Mouse (Mus musculus): ENCODE data around the gene Gm8362. TPM values are rescaled to one million over a fixed set of nuclear protein-coding genes. Genes with fewer than 3 reads are reported as not detected.
"Not testable (repeated sequence)": the region's sequence is repeated elsewhere in the genome, so short reads cannot be mapped to it uniquely, and the experiment has no call there.

Gm8362 gene
- not detected for total RNA-seq (2021)
- long read RNA-seq, experiment 1 = 0 reads
- long read RNA-seq, experiment 2 = 0 reads

- not testable (repeated sequence) for H3K4me3 ChIP-seq
These were observed at the start of gene Gm8362 for GRCm38 (mm10) chr14:6774311-6774710. TSS of gene Gm8362 (minus strand) at chr14:6774411.

GRCm38 (mm10) chr14:6823297-6823696 lies 49.1 kb upstream of the Gm8362 start:
- H3K27ac ChIP-seq; H3K4me3 ChIP-seq; DNase-seq (ENCODE audit: extremely low spot score in 1 of 2, low spot score in 2 of 2); intact Hi-C loops (cut with DNase I): not testable (repeated sequence)

More at GRCm38 (mm10) chr14:6774311-6774710, at the start of gene Gm8362:
- H3K27ac ChIP-seq; DNase-seq (ENCODE audit: extremely low spot score in 1 of 2, low spot score in 2 of 2); intact Hi-C loops (cut with DNase I): not testable (repeated sequence)

DNA sequence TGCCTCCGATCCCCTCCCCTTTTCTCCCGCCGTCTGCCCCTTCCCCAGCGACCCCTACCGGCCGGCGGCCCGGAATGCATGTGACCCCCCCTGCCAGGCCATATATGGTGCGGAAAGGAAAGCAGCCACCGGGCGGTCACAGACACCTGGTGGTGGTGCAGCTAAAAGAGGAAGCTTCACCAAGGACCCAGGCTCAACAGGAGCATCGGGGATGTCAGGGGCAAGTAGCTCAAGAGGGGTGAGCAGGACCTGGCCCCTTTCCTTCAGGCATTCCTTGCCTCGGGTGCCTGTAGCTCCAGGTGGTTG lies 17.0 kb downstream of the Gm8362 start:
- H3K4me3 ChIP-seq; H3K27ac ChIP-seq; intact Hi-C loops (cut with DNase I): not testable (repeated sequence)
- peak; percentile 6 to 8 for DNase-seq (ENCODE audit: extremely low spot score in 1 of 2, low spot score in 2 of 2)

GRCm38 (mm10) chr14:6756384-6757230 lies 17.6 kb downstream of the Gm8362 start:
- DNase-seq (ENCODE audit: extremely low spot score in 1 of 2, low spot score in 2 of 2) = peak; percentile 7 to 11
- H3K4me3 ChIP-seq = peak overlapping the region; percentile 31
- H3K27ac ChIP-seq; intact Hi-C loops (cut with DNase I): not testable (repeated sequence)

- intact Hi-C loops (cut with DNase I); H3K27ac ChIP-seq; DNase-seq (ENCODE audit: extremely low spot score in 1 of 2, low spot score in 2 of 2); H3K4me3 ChIP-seq: not testable (repeated sequence)
These were observed 32.0 kb downstream of the Gm8362 start, which contains the start of gene Gm3636 for GRCm38 (mm10) chr14:6742232-6742631. TSS of gene Gm3636 (minus strand) at chr14:6742332.

GRCm38 (mm10) chr14:6720151-6720550 lies 54.1 kb downstream of the Gm8362 start, which contains the start of gene Gm8050:
TSS of gene Gm8050 (minus strand) at chr14:6720251.
- intact Hi-C loops (cut with DNase I); H3K4me3 ChIP-seq; H3K27ac ChIP-seq; DNase-seq (ENCODE audit: extremely low spot score in 1 of 2, low spot score in 2 of 2): not testable (repeated sequence)

Other genes starting within 250 kb of the Gm8362 start
- gene Gm8356, start 237.1 kb downstream of the Gm8362 start, total RNA-seq (2021) = not detected
- under 1 TPM in 1 of 2 experiments, not detected in 1; 0.75 TPM for gene Gm3629, start 183.8 kb downstream of the Gm8362 start, total RNA-seq (2021)
- gene Gm3460, start 152.0 kb downstream of the Gm8362 start, total RNA-seq (2021) = not detected
- not detected for gene Gm10251, start 90.2 kb downstream of the Gm8362 start, total RNA-seq (2021)
- gene Gm8050, start 54.2 kb downstream of the Gm8362 start, total RNA-seq (2021) = not detected
- gene Gm3636, start 32.1 kb downstream of the Gm8362 start, total RNA-seq (2021) = 1 to 10 TPM; 1.9 to 2.0 TPM
- not detected for gene Gm3642, start 65.9 kb upstream of the Gm8362 start, total RNA-seq (2021)
- gene Gm3667, start 115.6 kb upstream of the Gm8362 start, total RNA-seq (2021) = 1 to 10 TPM; 1.4 TPM
- gene Gm6356, start 199.4 kb upstream of the Gm8362 start, total RNA-seq (2021) = not detected

Data from left cerebral cortex, adult 2 months (tissue).